1 mouse cellular context compared by ENCODE assay signal in the genomic region with DNA sequence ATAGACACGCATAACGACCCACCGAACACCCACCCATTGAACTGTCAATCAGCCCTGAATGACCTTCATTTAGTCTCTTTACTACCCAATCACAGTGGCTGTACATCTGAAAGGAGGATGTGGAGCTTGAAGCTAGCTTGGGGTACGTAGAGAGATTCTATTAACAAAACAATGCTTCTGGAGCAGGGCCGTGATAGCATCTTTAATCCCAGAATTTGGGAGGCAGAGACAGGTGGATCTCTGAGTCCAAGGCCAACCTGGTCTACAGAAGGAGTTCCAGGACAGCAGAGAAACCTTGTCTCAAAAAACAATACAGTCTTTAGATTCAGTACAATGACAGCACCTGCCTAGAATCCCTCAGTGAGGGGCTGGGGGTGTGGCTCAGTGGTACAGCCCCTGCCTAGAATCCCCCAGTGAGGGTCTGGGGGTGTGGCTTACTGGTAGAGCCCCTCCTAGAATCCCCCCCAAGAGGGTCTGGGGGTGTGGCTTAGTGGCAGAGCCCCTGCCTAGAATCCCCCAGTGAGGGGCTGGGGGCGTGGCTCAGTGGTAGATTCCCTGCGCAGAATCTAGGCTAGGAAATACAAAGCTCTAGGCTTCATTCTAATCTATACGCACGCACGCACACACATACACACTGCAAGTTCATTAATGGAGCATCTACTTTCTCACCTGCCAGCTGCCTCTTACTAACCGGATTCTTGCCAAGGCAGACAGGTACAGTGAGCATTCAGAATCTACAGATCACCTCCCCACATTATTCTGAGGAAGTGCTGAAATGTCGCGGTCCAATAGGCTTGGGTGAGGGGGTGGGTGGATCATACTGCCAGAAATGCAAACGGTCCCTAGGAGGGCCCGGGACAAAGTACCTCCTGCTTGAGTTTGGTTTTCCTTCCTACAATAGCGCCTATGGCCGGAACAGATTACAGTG.
TF ChIP-seq lines count a peak whose summit lies in the region.

No protein-coding gene starts in this region.

TF ChIP-seq in CH12.LX, 34 proteins besides CTCF, POLR2A, EP300 and RAD21:
- no peak for TF ChIP-seq ETS1 (conservative IDR thresholded peaks at IDR 0.05; ENCODE audit: low read depth, low read length)
- TF ChIP-seq USF2 (conservative IDR thresholded peaks at IDR 0.05; ENCODE audit: low read depth, low read length) = no peak
- TF ChIP-seq BHLHE40 (IDR thresholded peaks at IDR 0.05; ENCODE audit: low read depth, low read length) = 0 out of 2 replicates have a peak, but pooled peaks have one; percentile 4
- TF ChIP-seq PAX5 (IDR thresholded peaks at IDR 0.05; ENCODE audit: low read length) = no peak
- TF ChIP-seq TBP (conservative IDR thresholded peaks at IDR 0.05; ENCODE audit: low read depth, low read length) = 0 out of 2 replicates have a peak, but pooled peaks have one; percentile 12
- no peak for TF ChIP-seq E2F4 (IDR thresholded peaks at IDR 0.05; ENCODE audit: insufficient replicate concordance, low read depth, low read length)
